Mouse (Mus musculus): ENCODE measurements around the gene Sec24b. TPM values are rescaled to one million over a fixed set of nuclear protein-coding genes. Genes with fewer than 3 reads are reported as not detected.

Sec24b gene
- 30.6 and 36.3 TPM in 2 replicates for polyA plus RNA-seq (2014; fragmentation: Nextera tagmentation; extraction: Ambion mirVana)

- Histone ChIP-seq H3K4me2 (ENCODE audit: low read length) (peak within 1 kb of the TSS; percentile 83), H3K27ac (replicated peaks; ENCODE audit: low read depth, low read length) (peak within 1 kb of the TSS; percentile 94), H3K9ac (replicated peaks; ENCODE audit: low read length) (peak within 1 kb of the TSS; percentile 97), H3K4me3 (replicated peaks; ENCODE audit: low read depth, low read length) (peak within 1 kb of the TSS; percentile 84), H3K9me3 (ENCODE audit: control insufficient read depth, low read length) (no peaks in the 10 kb centered on the region), H3K36me3 (ENCODE audit: control insufficient read depth, insufficient read depth, low read length) (no peaks in the 10 kb centered on the region), H3K4me1 (ENCODE audit: control insufficient read depth, insufficient read depth, low read length) (peaks cover 22% of the 10 kb centered on the region), H3K27me3 (ENCODE audit: control insufficient read depth, insufficient read depth, low read length) (no peaks in the 10 kb centered on the region)
- DNase-seq (peak; percentile 57), ATAC-seq (ENCODE audit: low FRiP score, low TSS enrichment) (no peak)
- 11% methylated on average over 12 of the region's 12 CpGs for WGBS
Measured at GRCm38 (mm10) chr3:130061281-130061680, at the start of gene Sec24b. Sec24b (minus strand) TSS chr3:130061553.

DNA sequence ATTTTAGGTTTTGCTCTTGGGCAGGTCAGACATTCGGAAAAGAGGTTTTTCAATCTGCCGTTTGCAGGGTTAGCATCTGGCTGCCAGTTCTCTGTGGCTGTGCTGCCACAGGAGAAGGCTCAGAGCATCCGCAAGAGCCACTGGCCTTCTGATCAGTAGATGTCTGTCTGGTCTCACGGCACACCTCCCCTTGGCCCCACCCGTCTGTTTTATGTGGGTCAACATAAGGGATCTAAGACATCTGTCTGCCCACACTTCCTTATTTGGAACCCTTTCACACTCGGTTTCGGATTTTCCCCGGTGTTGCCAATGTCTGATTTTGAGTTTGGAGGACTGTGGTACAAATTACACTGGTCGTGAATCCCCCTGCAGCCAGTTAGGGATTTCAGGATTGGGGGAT is 43.1 kb upstream of the Sec24b start:
- DNase-seq = no peak
- no peaks in the 10 kb centered on the region for H3K36me3 ChIP-seq (ENCODE audit: control insufficient read depth, insufficient read depth, low read length)
- no peak overlapping the region for H3K9ac ChIP-seq (replicated peaks; ENCODE audit: low read length)
- no peak overlapping the region for H3K4me3 ChIP-seq (replicated peaks; ENCODE audit: low read depth, low read length)
- no peak for ATAC-seq (ENCODE audit: low FRiP score, low TSS enrichment)
- no peaks in the 10 kb centered on the region for H3K9me3 ChIP-seq (ENCODE audit: control insufficient read depth, low read length)
- no peak overlapping the region for H3K4me2 ChIP-seq (ENCODE audit: low read length)
- no peaks in the 10 kb centered on the region for H3K4me1 ChIP-seq (ENCODE audit: control insufficient read depth, insufficient read depth, low read length)
- no peak overlapping the region for H3K27ac ChIP-seq (replicated peaks; ENCODE audit: low read depth, low read length)
- no peaks in the 10 kb centered on the region for H3K27me3 ChIP-seq (ENCODE audit: control insufficient read depth, insufficient read depth, low read length)
- WGBS = 87% methylated on average over 9 of the region's 9 CpGs

DNA sequence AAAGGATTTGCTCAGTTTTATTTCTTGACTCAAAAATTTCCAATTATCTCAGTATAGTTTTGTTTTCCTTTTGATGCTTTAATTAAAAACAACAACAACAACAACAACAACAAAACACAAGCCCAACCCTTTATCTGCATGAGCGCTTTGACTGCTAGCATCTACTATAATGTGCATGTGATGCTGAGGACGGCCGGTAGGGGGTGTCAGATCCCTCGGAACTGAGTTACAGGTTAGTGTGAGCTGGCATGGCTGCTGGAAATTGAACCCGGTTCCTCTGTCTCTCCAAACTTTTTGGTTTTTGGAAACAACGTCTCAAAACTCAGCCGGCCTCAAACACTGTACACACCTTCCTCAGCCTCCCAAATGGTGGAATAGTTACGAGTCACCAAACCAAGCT is 42.1 kb upstream of the Sec24b start:
- ATAC-seq (ENCODE audit: low FRiP score, low TSS enrichment) (no peak), DNase-seq (no peak)
- H3K27ac ChIP-seq (replicated peaks; ENCODE audit: low read depth, low read length) = no peak overlapping the region
- H3K27me3 ChIP-seq (ENCODE audit: control insufficient read depth, insufficient read depth, low read length) = no peaks in the 10 kb centered on the region
- H3K4me1 ChIP-seq (ENCODE audit: control insufficient read depth, insufficient read depth, low read length) = no peaks in the 10 kb centered on the region
- WGBS = 72% methylated on average over 8 of the region's 8 CpGs
- H3K9ac ChIP-seq (replicated peaks; ENCODE audit: low read length) = no peak overlapping the region
- no peaks in the 10 kb centered on the region for H3K9me3 ChIP-seq (ENCODE audit: control insufficient read depth, low read length)
- no peaks in the 10 kb centered on the region for H3K36me3 ChIP-seq (ENCODE audit: control insufficient read depth, insufficient read depth, low read length)
- no peak overlapping the region for H3K4me2 ChIP-seq (ENCODE audit: low read length)
- no peak overlapping the region for H3K4me3 ChIP-seq (replicated peaks; ENCODE audit: low read depth, low read length)

GRCm38 (mm10) chr3:130095160-130095781 is 33.9 kb upstream of the Sec24b start:
- H3K27me3 ChIP-seq (ENCODE audit: control insufficient read depth, insufficient read depth, low read length) = no peaks in the 10 kb centered on the region
- H3K4me2 ChIP-seq (ENCODE audit: low read length) = no peak overlapping the region
- no peaks in the 10 kb centered on the region for H3K36me3 ChIP-seq (ENCODE audit: control insufficient read depth, insufficient read depth, low read length)
- no peaks in the 10 kb centered on the region for H3K9me3 ChIP-seq (ENCODE audit: control insufficient read depth, low read length)
- DNase-seq = peak; percentile 88
- no peaks in the 10 kb centered on the region for H3K4me1 ChIP-seq (ENCODE audit: control insufficient read depth, insufficient read depth, low read length)
- H3K4me3 ChIP-seq (replicated peaks; ENCODE audit: low read depth, low read length) = no peak overlapping the region
- 44% methylated on average over 5 of the region's 5 CpGs for WGBS
- no peak overlapping the region for H3K9ac ChIP-seq (replicated peaks; ENCODE audit: low read length)
- ATAC-seq (ENCODE audit: low FRiP score, low TSS enrichment) = peak; percentile 27; the same call in 1 of the 2 replicates
- H3K27ac ChIP-seq (replicated peaks; ENCODE audit: low read depth, low read length) = no peak overlapping the region

GRCm38 (mm10) chr3:130094125-130094704 is 32.9 kb upstream of the Sec24b start:
- Histone ChIP-seq H3K4me3 (replicated peaks; ENCODE audit: low read depth, low read length) (no peak overlapping the region), H3K4me1 (ENCODE audit: control insufficient read depth, insufficient read depth, low read length) (no peaks in the 10 kb centered on the region), H3K4me2 (ENCODE audit: low read length) (no peak overlapping the region), H3K9me3 (ENCODE audit: control insufficient read depth, low read length) (no peaks in the 10 kb centered on the region), H3K36me3 (ENCODE audit: control insufficient read depth, insufficient read depth, low read length) (no peaks in the 10 kb centered on the region), H3K27ac (replicated peaks; ENCODE audit: low read depth, low read length) (no peak overlapping the region), H3K27me3 (ENCODE audit: control insufficient read depth, insufficient read depth, low read length) (no peaks in the 10 kb centered on the region), H3K9ac (replicated peaks; ENCODE audit: low read length) (no peak overlapping the region)
- ATAC-seq (ENCODE audit: low FRiP score, low TSS enrichment) (no peak), DNase-seq (peak; percentile 34)
- 35% methylated on average over 5 of the region's 5 CpGs for WGBS

DNA sequence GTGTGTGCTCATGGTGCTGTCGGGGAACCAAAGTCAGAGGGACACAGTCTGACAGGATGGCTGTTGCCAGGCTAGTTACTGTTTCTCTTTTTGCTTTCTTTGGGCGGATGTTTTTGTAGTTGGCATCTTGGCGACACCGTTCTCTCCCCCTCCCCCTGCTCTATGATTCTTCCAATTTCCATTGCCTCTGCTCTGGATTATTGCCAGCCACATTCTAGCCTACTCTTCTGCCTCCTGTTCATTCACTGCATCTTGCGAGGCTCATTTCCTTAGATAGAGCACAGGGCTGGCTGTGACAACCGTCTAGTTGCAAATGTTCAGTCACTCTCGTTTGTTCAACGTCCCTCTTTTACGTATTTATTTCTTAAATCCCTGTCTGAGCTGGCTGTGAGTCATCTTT is 29.1 kb upstream of the Sec24b start:
- ATAC-seq (ENCODE audit: low FRiP score, low TSS enrichment) (no peak), DNase-seq (peak; percentile 26)
- H3K36me3 ChIP-seq (ENCODE audit: control insufficient read depth, insufficient read depth, low read length) = no peaks in the 10 kb centered on the region
- H3K4me3 ChIP-seq (replicated peaks; ENCODE audit: low read depth, low read length) = no peak overlapping the region
- no peak overlapping the region for H3K4me2 ChIP-seq (ENCODE audit: low read length)
- no peak overlapping the region for H3K9ac ChIP-seq (replicated peaks; ENCODE audit: low read length)
- no peak overlapping the region for H3K27ac ChIP-seq (replicated peaks; ENCODE audit: low read depth, low read length)
- H3K9me3 ChIP-seq (ENCODE audit: control insufficient read depth, low read length) = no peaks in the 10 kb centered on the region
- no peaks in the 10 kb centered on the region for H3K27me3 ChIP-seq (ENCODE audit: control insufficient read depth, insufficient read depth, low read length)
- H3K4me1 ChIP-seq (ENCODE audit: control insufficient read depth, insufficient read depth, low read length) = no peaks in the 10 kb centered on the region
- 73% methylated on average over 9 of the region's 9 CpGs for WGBS

GRCm38 (mm10) chr3:130088654-130089053 is 27.3 kb upstream of the Sec24b start:
- no peak overlapping the region for H3K27ac ChIP-seq (replicated peaks; ENCODE audit: low read depth, low read length)
- WGBS = 90% methylated on average over 9 of the region's 9 CpGs
- no peak overlapping the region for H3K9ac ChIP-seq (replicated peaks; ENCODE audit: low read length)
- no peaks in the 10 kb centered on the region for H3K9me3 ChIP-seq (ENCODE audit: control insufficient read depth, low read length)
- DNase-seq (no peak), ATAC-seq (ENCODE audit: low FRiP score, low TSS enrichment) (no peak)
- H3K36me3 ChIP-seq (ENCODE audit: control insufficient read depth, insufficient read depth, low read length) = no peaks in the 10 kb centered on the region
- H3K4me2 ChIP-seq (ENCODE audit: low read length) = no peak overlapping the region
- H3K4me1 ChIP-seq (ENCODE audit: control insufficient read depth, insufficient read depth, low read length) = no peaks in the 10 kb centered on the region
- H3K4me3 ChIP-seq (replicated peaks; ENCODE audit: low read depth, low read length) = no peak overlapping the region
- H3K27me3 ChIP-seq (ENCODE audit: control insufficient read depth, insufficient read depth, low read length) = no peaks in the 10 kb centered on the region

DNA sequence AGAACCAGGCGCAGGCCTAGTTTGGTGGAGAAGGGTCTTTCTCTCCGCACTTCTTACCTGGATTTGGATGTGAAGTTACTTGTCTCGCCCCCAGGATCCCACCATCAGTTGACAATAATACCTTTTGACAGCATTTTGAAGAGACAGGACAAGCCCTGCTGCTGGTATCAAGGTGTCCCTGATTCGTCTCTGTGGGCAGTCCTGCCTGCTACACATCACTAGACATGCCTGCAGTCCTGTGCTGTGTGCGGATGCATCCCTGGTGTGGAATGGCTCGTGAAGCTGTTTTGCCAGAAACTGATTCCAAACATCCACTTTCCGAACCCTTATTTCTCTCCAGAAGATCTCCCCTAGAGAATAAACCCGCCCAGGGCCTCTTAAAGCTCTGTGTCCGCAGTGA is 26.1 kb upstream of the Sec24b start:
- 84% methylated on average over 9 of the region's 9 CpGs for WGBS
- H3K27ac ChIP-seq (replicated peaks; ENCODE audit: low read depth, low read length) = no peak overlapping the region
- DNase-seq = no peak
- no peaks in the 10 kb centered on the region for H3K36me3 ChIP-seq (ENCODE audit: control insufficient read depth, insufficient read depth, low read length)
- ATAC-seq (ENCODE audit: low FRiP score, low TSS enrichment) = no peak
- H3K9ac ChIP-seq (replicated peaks; ENCODE audit: low read length) = no peak overlapping the region
- no peaks in the 10 kb centered on the region for H3K27me3 ChIP-seq (ENCODE audit: control insufficient read depth, insufficient read depth, low read length)
- H3K4me1 ChIP-seq (ENCODE audit: control insufficient read depth, insufficient read depth, low read length) = no peaks in the 10 kb centered on the region
- H3K9me3 ChIP-seq (ENCODE audit: control insufficient read depth, low read length) = no peaks in the 10 kb centered on the region
- no peak overlapping the region for H3K4me3 ChIP-seq (replicated peaks; ENCODE audit: low read depth, low read length)
- H3K4me2 ChIP-seq (ENCODE audit: low read length) = no peak overlapping the region
